Mouse (Mus musculus): Measurements from ENCODE around the gene Rassf3.

DNA sequence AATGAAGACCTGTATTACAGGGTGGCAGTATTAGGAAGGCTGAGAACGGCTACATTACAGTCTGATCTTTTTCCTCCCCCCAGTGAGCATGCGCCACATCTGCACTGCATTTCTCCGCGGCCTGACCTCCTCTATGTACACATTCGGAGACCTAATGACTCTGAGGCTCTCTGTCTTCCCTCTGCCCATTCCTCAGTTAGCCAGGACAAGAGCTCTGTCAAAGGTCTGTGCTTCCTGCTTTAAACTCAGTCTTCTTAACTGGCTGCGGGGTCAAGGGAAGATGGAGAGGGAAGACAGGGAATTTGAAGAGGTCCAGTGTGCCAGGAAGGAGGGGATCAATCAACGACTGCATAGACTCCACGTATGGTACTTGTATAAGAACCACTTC, 39.9 kb downstream of the Rassf3 start:
- TF ChIP-seq CHD2 (IDR thresholded peaks at IDR 0.05; ENCODE audit: low read depth, low read length) (no peak), ZC3H11A (IDR thresholded peaks at IDR 0.05; ENCODE audit: borderline replicate concordance, low read depth, low read length) (no peak), MAFK (IDR thresholded peaks at IDR 0.05; ENCODE audit: insufficient read depth, low read depth, low read length) (no peak)
